Mouse (Mus musculus): ENCODE results near the gene Stard3nl. TPM values are rescaled to one million over a fixed set of nuclear protein-coding genes. Genes with fewer than 3 reads are reported as not detected.
A peak's percentile ranks its signal among the peaks of the same experiment; 100 is the strongest.

Gene Stard3nl
- 10 to 100 TPM; 62.0 to 64.7 TPM for total RNA-seq (2021)

DNA sequence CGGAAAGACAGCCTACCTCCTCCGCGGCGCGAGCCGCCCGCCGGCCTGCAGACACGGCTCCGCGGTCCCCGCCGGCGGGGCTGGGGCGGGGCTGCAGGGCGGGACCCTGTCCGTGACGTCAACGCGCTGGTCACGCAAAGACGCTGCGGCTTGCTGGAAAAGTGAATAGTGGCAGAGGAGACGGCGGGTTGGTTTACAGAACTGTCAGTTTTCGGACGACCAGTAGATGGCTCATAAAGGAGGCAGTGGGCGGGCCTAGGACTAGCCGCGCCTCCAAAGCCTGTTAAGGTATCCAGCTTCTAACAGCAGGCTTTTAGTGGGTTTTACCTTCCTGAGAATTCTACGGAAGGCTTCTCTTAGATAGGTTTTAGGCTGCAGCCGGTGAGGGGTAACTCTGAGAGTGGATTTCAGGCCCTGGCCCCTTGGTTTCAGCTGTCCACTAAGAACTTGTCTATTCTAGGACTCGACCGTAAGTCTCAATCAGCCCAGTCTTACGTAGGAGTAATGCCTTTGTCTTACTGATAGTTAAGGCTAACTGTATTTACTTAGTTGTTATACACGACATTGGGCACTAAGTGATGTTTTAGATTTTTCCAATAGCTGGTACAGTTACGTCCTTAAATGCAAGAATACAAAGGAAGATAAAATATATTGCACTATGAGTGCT is at the start of gene Stard3nl:
Stard3nl (minus strand) TSS at position 108 of the 667 bp plus-strand sequence.
- peak; percentile 95 for DNase-seq (ENCODE audit: extremely low spot score in 1 of 2, low spot score in 1 of 2)

DNA sequence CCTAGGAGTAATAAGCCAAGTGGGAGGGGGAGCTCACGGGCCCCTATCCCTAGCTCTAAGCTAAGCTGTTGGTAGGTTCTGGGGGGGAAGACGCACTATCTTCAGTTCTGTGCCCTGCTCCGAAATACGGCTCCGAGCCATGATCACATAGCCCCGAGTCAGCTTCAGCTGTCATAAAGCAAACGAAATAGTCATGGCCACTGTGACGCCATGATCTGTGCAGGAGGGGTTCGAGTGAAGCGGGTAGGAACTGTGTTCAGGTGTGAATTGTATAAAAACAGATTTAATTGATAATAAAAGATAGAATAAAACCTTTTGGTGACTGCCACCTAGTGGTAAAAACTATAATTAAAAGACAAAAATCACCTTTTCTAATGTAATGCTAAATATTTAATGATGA is 42.4 kb upstream of the Stard3nl start:
- DNase-seq (ENCODE audit: extremely low spot score in 1 of 2, low spot score in 1 of 2) = peak; percentile 7 to 14

DNA sequence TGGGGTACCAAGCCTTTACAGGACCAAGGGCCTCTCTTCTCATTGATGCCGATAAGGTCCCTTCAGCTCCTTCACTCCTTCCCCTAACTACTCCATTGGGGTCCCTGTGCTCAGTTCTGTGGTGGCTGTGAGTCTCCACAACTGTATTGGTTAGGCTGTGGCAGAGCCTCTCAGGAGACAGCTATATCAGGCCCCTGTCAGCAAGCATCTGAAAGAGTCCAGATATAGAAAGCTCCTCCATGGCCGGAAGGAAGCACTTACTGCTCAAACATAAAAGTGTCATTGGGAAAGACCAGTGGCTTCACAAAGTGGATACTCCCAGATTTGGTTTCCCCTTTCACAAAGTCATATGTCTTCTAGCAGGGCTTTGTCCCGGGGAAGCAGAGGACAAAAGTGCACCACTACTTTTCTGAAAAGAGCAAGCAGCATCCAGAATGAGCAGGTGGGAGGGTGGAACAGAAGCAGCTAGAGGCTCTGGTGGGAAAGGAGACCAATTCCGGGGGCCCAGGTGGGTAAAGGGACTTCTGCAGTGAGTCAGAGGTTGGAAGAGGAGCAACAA is 34.3 kb upstream of the Stard3nl start:
- no peak for DNase-seq (ENCODE audit: extremely low spot score in 1 of 2, low spot score in 1 of 2)

DNA sequence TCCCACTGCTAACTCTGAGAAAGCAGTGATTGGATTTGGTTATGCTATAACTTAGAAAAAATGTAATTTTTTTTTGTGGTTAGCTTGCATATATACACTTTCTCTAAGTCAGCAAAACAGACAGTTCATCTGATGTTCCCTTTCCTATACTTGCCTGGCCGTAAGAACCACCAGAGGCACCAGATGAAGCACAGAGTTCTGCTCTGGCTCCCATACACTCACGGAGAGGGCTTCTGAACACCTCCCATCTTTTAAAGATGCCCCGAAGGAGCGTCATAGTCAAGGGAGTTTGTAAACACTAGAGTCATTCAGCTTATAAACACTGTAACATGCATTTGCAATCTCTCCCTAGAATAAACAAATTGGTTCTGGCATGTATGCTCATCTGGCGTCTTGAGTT is 32.5 kb upstream of the Stard3nl start:
- DNase-seq (ENCODE audit: extremely low spot score in 1 of 2, low spot score in 1 of 2) = no peak

DNA sequence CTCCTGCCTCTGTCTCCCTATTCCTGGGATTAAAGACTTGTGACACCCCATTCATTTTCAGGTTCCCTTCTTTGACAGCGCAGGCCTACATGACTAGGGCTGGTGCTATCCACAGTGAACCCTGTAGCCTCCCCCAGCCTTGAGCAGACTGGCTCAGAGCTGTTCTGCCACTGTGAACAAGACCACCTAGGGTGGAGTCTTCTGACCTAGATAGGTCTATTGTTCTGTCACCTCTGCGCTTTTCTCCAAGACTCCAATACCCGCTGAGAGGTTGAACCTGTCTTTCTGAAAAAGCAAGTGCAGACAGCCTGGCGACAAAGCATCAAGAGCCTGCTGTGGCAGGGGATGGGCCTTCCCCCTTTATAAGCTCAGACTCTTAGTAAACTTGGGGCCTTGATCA is 29.0 kb upstream of the Stard3nl start:
- DNase-seq (ENCODE audit: extremely low spot score in 1 of 2, low spot score in 1 of 2) = no peak

DNA sequence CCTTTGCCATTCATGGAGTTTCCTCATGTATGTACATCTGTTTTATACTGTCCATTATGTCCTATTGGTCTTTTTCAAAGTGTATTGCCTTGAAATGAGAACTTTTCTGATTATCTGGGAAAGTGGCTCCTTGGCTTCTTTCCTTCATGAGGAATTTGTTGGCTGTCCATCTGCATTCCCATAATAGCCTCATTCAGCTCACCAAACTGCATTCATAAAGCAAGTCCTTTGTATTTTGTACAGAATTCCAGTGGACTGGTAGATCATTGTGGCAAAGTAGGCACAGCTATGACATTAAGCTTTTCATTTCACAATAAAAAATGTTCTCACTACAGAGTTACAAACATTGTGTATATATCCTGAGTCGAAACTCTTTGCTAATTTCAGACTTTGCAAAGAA is 26.9 kb upstream of the Stard3nl start:
- no peak for DNase-seq (ENCODE audit: extremely low spot score in 1 of 2, low spot score in 1 of 2)

DNA sequence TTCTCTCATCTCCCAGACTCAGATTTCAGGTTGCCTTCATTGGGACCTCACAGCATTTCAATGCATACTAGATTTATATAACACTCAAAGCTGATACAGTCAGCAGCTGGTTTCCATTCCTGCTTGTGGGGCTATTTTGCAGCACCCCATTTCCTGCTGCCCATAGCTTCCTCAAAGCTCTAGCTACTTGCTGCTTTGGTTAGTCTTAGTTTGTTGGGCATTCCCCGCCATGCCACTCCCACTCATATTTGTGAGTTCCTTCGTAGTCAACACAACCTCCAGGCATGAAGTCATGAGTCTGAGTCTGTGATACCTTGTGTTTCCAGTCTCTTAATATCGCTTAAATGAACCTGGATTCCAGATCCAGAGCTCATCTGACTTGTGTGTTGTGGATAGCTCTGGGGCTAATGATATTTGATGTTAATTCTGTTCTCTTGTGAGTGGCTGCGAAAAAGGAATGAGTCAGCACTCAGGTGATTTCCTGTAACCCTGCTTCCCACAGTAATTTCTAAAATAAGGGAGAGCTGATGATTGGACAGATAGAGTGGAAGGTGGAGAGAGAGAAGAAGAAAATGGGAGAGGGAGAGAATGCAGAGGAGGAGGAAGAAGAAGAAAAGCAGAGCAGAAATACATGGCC is 22.4 kb upstream of the Stard3nl start:
- no peak for DNase-seq (ENCODE audit: extremely low spot score in 1 of 2, low spot score in 1 of 2)

DNA sequence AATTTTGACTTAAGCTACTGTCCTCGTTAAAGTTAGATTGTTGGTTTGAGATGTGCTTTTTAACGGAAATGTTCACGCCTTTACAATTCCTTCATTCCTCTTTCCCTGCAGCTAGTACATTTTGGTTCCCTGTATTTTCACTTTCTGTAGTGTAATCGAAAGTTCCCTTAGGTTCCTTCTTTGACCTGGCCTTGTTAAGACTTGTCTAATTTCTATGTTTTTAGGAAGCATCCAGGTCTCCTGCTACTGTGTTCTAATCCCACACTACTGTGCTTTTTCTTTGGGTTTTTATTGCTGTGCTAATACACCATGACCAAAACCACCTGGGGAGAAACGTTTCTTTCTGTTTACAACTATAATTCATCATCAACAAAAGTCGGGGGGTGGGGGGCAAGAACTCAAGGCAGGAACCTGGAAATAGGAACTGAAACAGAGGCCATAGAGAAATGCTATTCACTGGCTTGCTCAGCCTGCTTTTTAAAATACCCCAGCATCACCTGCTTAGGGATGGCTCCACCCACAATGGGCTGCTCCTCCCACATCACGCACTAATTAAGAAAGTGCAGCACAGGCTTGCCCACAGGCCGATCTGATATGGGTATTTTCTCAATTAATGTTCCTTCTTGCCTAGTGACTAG is 20.4 kb upstream of the Stard3nl start:
- no peak for DNase-seq (ENCODE audit: extremely low spot score in 1 of 2, low spot score in 1 of 2)

DNA sequence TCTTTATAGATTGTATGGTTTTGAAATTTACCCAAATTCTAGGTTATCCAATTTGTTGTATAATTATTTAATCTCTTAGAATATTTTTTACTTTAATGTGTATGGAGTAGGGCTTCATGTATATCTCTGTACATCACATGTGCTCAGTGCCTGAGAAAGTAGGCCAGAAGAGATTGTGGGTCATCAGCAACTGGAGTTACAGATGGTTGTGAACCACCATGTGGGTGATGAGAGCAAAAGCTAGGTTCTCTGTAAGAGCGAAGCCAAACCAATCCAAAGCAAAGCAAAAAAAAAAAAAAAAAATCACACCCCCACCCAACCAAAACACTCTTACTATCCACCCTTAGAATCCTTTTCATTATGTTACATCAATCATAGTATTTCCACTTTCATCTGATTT is 19.7 kb upstream of the Stard3nl start:
- no peak for DNase-seq (ENCODE audit: extremely low spot score in 1 of 2, low spot score in 1 of 2)

DNA sequence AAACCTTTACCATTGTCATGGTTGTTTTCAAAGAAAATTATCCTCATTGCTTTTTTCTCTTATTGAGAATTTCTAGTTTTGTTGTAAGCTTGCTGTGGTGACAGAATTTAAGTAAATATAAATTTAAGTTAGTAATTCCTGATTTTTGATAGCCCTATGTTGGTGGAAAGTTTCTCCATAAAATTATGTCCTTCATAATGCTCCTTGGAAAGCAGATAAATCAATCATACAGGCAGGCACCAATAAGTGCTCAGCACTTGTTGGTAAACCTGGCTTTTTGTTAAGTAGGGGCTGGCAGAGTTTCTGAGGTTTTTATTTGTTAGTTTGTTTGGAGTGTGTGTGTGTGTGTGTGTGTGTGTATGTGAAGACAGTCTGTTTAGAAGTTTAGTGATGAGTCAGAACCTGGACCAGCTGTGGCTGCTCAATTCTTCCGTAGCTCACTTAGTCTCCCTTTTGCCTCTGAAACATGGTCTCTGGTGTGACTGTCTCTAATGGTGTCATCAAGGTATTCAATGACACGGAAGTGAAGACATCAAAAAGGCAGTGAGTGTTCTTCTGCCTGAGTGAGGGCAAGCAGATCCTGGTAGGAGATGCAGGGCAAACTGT is 16.8 kb upstream of the Stard3nl start:
- DNase-seq (ENCODE audit: extremely low spot score in 1 of 2, low spot score in 1 of 2) = no peak

DNA sequence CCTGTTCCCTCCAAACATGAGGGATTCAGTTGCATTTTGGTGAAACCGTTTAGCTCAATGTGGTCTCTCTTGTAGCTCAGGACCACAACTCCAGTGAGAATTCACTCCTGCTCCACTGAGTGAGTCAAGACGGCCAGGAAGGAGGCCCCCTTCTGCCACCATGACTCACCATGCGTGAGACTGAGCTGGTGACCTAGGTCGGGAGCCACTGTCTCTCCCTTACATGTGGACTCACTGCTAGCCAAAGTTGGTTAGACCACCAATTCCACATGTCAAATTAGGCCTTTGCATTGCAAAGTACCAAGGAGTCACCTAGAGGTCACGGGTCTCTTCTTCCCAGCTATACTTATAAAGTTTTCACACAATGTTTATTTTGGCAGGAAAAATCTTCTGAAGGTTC is 16.3 kb upstream of the Stard3nl start:
- DNase-seq (ENCODE audit: extremely low spot score in 1 of 2, low spot score in 1 of 2) = no peak

DNA sequence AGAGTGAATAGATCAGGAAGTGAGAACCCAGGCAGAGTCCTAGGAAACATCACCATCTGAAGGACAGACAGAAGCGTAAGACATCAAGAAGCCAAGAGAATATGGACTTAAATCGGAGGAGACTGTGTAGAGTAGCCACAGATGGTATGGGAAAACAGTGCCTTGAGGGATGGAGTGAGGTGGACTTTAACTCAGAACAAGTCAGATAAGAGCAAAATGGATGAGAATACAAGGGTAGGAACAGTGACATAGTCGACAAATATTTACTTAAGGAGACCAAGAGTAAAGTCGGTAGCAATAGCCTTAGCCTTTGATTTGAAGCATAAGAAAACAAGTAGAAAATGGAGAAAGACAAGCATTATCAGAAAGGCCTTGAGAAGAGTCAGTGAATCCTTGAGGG is 15.1 kb upstream of the Stard3nl start:
- DNase-seq (ENCODE audit: extremely low spot score in 1 of 2, low spot score in 1 of 2) = no peak

DNA sequence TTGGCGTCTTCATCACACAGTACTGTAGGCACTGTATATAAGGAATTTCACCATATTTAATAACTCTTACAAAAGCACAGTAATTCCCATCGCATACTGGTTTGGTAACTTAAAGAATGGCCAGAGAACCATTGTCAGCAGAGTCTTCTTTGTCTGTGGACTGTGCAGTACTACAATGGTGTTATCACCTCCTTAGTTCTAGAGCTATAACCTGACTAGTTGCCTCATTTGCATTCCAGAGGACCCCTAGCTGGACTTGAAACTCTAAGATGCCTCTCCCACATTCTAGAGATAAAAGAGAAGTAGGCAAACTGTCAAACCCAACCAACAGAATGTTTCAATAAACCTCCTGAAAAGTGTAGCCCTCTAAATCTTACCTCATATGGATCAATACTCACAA is 12.4 kb upstream of the Stard3nl start:
- DNase-seq (ENCODE audit: extremely low spot score in 1 of 2, low spot score in 1 of 2) = no peak

DNA sequence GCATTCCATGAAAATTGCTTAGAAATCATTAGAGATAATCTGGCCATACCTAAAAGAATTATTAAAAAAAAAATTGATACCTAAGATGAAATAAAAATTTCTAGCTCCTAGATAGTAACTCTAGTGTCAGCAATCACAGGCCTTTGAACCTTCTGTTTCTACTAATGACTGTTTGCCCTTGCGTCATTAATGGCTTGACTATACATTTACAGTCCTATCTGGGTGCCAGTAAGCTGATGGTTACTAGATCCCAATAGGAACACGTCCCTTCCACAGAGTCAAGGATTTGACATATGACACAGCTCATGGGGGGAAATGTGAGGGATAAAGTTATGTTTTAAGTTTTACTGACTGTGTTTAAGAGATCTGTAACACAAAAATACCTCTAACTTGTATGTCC is 9.0 kb upstream of the Stard3nl start:
- no peak for DNase-seq (ENCODE audit: extremely low spot score in 1 of 2, low spot score in 1 of 2)

DNA sequence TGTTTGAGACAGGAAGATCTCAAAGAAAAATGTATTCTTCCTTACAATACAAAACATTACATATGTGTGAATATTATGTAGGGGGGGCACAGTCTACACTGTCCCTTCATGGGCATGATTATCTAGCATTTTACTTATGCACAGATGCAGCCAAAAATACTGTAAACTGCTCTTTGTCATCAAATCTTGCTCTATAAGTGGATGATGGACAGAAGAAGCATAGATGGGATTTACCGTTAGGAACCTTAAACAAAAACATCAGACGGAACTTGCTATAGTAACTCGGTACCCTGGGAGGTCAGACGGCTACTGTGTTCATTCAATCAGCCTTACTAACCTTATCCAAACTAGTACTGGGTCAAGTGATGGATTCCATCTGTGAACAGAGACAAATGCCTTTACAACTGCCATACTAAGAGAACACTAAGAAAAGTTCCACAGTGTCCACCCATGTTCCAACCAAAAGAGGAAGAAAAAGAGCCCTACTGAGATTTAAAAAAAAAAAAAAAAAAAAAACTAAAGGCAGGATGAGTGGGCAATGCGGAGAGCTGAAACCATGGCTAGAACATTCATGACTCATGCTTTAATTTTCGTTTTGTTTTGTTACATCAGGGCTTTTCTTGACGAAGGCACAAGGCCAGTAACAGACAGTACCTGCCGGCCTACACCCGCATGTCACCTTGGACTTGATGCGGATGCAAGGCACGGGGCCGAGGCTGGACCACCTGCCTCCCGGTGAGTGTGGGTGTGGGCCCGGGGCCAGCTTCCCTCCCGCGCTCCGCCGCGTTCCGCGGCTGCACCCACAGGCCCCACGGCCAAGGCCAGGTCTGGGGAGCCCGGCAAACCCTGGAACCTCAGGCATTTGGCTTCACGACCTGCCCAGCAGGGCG is 552 bp downstream of the Stard3nl start:
- no peak for DNase-seq (ENCODE audit: extremely low spot score in 1 of 2, low spot score in 1 of 2)

DNA sequence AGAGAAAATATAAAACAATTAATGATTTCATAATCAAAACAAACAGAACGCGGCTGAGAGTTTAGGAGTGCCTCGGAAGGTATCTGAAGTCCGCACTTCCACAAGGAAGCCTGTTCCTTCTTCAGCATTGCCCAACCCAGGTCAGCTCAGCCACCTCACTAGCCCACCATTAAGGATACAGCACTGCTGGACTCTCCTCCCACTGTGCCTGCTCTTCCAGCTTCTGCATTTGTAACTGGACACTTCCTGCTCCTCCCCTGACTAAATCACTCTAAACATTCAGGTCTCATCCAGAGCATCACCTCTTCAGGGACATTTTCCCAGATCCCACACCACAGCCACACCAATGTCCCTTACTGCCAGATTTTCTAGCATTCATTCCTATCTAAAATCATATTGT is 1.4 kb downstream of the Stard3nl start:
- DNase-seq (ENCODE audit: extremely low spot score in 1 of 2, low spot score in 1 of 2) = no peak

DNA sequence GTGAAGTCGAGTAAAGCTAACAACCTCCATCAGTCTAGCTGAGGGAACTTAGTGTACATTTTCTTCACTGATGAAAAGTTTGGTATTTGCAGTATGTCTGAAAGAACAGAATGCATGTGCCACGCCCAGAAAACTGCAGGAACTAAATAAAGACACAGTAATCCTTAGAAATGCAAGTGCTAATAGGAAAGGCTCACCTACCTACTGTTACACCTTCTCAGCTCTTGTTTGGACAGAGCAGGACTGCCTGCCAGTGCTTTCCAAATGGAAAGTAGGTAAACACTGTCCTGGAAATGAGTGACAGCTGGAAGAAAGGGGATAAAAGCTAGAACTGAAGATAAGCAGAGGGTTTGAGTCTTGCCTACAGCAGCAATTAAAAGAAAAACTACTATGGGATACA is 1.9 kb downstream of the Stard3nl start:
- no peak for DNase-seq (ENCODE audit: extremely low spot score in 1 of 2, low spot score in 1 of 2)

DNA sequence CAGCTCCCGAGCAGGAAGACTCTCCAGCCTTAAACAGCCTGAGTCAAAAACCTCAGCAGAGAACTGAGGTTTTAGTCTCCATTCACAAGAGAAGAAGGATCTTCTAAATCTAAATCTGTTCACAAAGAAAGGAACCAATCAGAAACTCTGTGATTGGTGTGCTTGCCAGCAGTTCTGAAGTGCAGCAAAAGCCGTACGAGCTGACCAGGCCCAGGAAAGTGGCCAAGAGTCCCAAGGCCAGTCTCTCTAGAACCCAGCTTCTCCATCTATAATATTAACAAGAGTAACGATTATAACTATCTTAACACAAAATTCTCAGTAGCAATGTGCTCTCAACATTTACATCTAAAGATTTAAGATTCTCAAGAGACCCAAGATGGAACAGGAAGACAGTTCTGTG is 4.0 kb downstream of the Stard3nl start:
- no peak for DNase-seq (ENCODE audit: extremely low spot score in 1 of 2, low spot score in 1 of 2)

DNA sequence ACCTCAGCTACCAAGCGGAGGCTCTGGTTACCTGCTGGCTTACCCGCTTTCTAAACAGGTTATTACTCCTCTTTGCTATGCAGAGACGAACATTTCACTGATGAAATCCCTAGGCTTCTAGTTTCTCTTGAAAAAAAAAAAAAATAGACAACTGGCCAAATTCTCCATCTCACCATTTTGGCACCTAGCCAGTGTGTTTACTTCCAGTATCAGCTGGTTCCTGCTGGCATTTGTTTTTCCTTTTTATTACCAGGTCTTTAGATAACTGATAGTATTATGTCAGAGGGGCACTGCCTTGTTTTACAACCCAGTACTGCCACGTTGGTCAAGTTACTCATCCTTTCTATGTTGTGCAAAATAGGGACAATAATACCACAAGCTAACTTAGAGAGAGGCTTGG is 5.3 kb downstream of the Stard3nl start:
- no peak for DNase-seq (ENCODE audit: extremely low spot score in 1 of 2, low spot score in 1 of 2)

DNA sequence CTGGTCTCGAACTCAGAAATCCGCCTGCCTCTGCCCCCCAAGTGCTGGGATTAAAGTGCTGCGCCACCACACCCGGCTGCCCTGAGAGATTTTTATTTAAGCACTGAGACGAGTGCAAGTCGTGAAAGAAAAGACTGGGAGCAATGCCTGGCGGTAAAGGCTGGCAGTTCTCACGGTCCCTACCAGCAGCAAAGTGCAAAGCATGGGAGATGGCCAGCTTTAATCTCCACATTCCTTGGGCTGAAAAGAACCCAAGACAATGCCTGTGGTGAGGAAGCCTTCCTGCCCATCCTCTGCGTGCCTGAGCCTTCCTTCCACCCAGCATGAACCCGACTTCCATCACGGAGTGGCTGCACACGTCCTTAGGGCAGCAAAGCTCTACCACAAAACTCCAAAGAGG is 5.7 kb downstream of the Stard3nl start:
- no peak for DNase-seq (ENCODE audit: extremely low spot score in 1 of 2, low spot score in 1 of 2)

Data from layer of hippocampus, postnatal 25 days (tissue).